Mouse (Mus musculus): ENCODE data around the gene Arsg. TPM values are rescaled to one million over a fixed set of nuclear protein-coding genes. Genes with fewer than 3 reads are reported as not detected.

Gene Arsg
- polyA plus RNA-seq, 1 experiment from 2014 or later = 1.9 TPM

DNA sequence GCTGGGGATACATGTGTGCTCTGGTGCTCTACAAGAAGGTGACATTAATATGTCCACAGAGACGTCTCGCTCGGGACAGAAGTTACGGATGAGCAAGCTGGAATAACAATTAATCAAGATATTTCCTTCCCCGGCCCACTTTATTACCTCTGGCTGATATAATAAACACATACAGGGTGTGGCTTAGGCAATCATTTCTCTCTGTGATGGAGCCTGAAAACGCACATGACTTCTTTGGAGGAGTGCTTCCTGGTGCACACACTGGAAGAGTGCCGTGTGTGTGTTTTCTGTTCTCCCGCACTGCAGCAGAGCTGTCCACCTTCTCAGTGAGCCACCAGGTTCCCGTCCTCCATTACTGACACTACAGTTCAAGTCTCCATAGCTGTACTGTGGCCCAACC lies 24.8 kb downstream of the Arsg start:
- Histone ChIP-seq H3K4me1 (ENCODE audit: control insufficient read depth, insufficient read depth, low read length) (no peaks in the 10 kb centered on the region), H3K9ac (replicated peaks; ENCODE audit: low read length) (no peak overlapping the region), H3K36me3 (replicated peaks; ENCODE audit: control insufficient read depth, insufficient read depth, low read depth, low read length) (no peaks in the 10 kb centered on the region), H3K27me3 (ENCODE audit: control insufficient read depth, insufficient read depth, low read length) (no peaks in the 10 kb centered on the region), H3K4me2 (ENCODE audit: low read depth, low read length) (no peak overlapping the region), H3K9me3 (replicated peaks; ENCODE audit: control insufficient read depth, low read length) (no peaks in the 10 kb centered on the region), H3K4me3 (ENCODE audit: low read depth, low read length) (no peak overlapping the region), H3K27ac (replicated peaks; ENCODE audit: low read depth, low read length) (no peak overlapping the region)
- no peak for ATAC-seq (replicated peaks; ENCODE audit: insufficient number of reproducible peaks, low FRiP score, low TSS enrichment, low read depth)
- no peak for DNase-seq (ENCODE audit: low spot score)
- WGBS = 81% methylated on average over 9 of the region's 9 CpGs

DNA sequence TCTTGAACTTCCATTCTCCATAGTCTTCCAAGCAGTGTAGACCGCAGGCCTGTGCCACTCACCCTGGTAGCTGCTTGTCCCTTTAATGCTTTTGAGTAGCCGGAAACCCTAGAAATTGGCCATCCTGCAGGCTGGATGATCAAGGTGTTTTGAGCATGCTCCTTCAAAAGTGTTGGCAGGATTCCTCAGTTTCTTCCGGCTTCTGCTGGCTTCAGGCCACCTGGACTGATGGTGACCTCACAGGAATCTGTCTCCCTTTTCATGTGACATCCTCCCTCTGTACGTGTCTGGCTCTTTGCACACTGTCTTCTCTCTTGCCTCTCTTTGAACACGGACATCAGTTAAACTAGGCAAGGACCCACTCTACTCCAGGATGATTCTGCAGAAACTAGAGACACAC lies 27.0 kb downstream of the Arsg start:
- DNase-seq (ENCODE audit: low spot score) (no peak), ATAC-seq (replicated peaks; ENCODE audit: insufficient number of reproducible peaks, low FRiP score, low TSS enrichment, low read depth) (no peak)
- H3K9me3 ChIP-seq (replicated peaks; ENCODE audit: control insufficient read depth, low read length) = no peaks in the 10 kb centered on the region
- no peak overlapping the region for H3K4me3 ChIP-seq (ENCODE audit: low read depth, low read length)
- H3K27me3 ChIP-seq (ENCODE audit: control insufficient read depth, insufficient read depth, low read length) = no peaks in the 10 kb centered on the region
- no peak overlapping the region for H3K9ac ChIP-seq (replicated peaks; ENCODE audit: low read length)
- no peak overlapping the region for H3K4me2 ChIP-seq (ENCODE audit: low read depth, low read length)
- H3K27ac ChIP-seq (replicated peaks; ENCODE audit: low read depth, low read length) = no peak overlapping the region
- no peaks in the 10 kb centered on the region for H3K36me3 ChIP-seq (replicated peaks; ENCODE audit: control insufficient read depth, insufficient read depth, low read depth, low read length)
- H3K4me1 ChIP-seq (ENCODE audit: control insufficient read depth, insufficient read depth, low read length) = no peaks in the 10 kb centered on the region
- 91% methylated on average over 5 of the region's 5 CpGs for WGBS

DNA sequence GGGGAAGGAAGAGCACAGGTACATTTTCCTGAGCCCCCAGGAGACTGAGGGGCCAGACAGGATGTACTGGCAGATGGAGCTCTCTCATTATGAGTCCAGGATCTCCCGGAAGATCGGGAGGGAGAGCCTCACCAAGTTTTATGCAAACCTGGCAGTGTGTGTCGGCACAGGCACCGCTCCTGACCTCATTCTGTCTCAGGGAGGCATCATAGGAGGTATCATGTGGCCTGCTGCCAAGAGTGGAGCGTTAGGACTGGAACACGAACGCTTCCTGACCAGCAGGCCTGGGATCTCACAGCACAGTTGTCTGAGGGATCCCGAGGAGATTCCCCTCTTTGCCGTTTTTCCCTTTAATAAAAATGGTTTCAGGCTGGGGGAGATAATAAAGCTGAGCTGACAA lies 31.8 kb downstream of the Arsg start:
- Histone ChIP-seq H3K27me3 (ENCODE audit: control insufficient read depth, insufficient read depth, low read length) (no peaks in the 10 kb centered on the region), H3K4me2 (ENCODE audit: low read depth, low read length) (no peak overlapping the region), H3K4me3 (ENCODE audit: low read depth, low read length) (no peak overlapping the region), H3K9me3 (replicated peaks; ENCODE audit: control insufficient read depth, low read length) (no peaks in the 10 kb centered on the region), H3K27ac (replicated peaks; ENCODE audit: low read depth, low read length) (no peak overlapping the region), H3K4me1 (ENCODE audit: control insufficient read depth, insufficient read depth, low read length) (no peaks in the 10 kb centered on the region), H3K36me3 (replicated peaks; ENCODE audit: control insufficient read depth, insufficient read depth, low read depth, low read length) (no peaks in the 10 kb centered on the region), H3K9ac (replicated peaks; ENCODE audit: low read length) (no peak overlapping the region)
- 77% methylated on average over 9 of the region's 9 CpGs for WGBS
- DNase-seq (ENCODE audit: low spot score) = no peak
- ATAC-seq (replicated peaks; ENCODE audit: insufficient number of reproducible peaks, low FRiP score, low TSS enrichment, low read depth) = no peak

DNA sequence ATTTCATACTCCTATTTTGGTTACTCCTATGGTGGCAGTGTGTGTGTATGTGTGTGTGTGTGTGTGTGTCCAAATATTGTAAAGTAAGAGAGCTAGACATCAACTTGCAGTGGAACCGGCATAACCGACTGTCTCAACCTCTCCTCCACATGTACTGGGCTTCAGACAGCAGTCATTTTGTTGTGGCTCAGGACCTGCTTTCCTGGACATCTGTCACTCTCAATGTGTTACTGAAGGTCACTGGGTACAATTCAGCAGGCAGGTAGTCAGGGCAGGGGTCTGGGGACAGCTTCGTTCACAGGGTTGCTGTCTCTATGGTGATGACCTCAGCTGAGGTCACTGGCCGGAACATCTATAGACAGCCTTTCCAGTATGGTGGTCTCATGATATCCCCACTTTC lies 32.6 kb downstream of the Arsg start:
- H3K27me3 ChIP-seq (ENCODE audit: control insufficient read depth, insufficient read depth, low read length) = no peaks in the 10 kb centered on the region
- 85% methylated on average over 4 of the region's 4 CpGs for WGBS
- DNase-seq (ENCODE audit: low spot score) (no peak), ATAC-seq (replicated peaks; ENCODE audit: insufficient number of reproducible peaks, low FRiP score, low TSS enrichment, low read depth) (no peak)
- H3K27ac ChIP-seq (replicated peaks; ENCODE audit: low read depth, low read length) = no peak overlapping the region
- no peak overlapping the region for H3K4me2 ChIP-seq (ENCODE audit: low read depth, low read length)
- H3K36me3 ChIP-seq (replicated peaks; ENCODE audit: control insufficient read depth, insufficient read depth, low read depth, low read length) = no peaks in the 10 kb centered on the region
- H3K4me3 ChIP-seq (ENCODE audit: low read depth, low read length) = no peak overlapping the region
- no peaks in the 10 kb centered on the region for H3K9me3 ChIP-seq (replicated peaks; ENCODE audit: control insufficient read depth, low read length)
- H3K9ac ChIP-seq (replicated peaks; ENCODE audit: low read length) = no peak overlapping the region
- no peaks in the 10 kb centered on the region for H3K4me1 ChIP-seq (ENCODE audit: control insufficient read depth, insufficient read depth, low read length)

DNA sequence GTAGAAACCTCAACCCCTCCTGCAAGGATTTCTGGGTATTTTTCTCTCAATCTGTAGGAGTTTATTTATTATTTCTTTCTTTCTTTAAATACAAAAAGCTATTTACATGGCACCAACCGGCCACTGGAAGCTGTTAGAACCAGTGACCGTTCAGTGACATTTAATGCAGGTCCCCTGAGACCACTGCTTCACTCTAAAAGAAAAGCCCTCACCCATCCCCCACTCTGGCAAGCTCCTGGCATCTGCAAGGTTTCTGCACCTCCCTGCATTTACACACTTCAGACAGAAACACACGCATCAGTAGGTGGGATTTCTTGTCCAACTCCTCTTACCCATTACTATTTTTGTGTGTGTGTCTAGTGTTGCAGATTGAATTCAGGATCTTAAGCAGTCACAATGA lies 33.9 kb downstream of the Arsg start:
- Histone ChIP-seq H3K9ac (replicated peaks; ENCODE audit: low read length) (no peak overlapping the region), H3K4me2 (ENCODE audit: low read depth, low read length) (no peak overlapping the region), H3K27me3 (ENCODE audit: control insufficient read depth, insufficient read depth, low read length) (no peaks in the 10 kb centered on the region), H3K4me1 (ENCODE audit: control insufficient read depth, insufficient read depth, low read length) (no peaks in the 10 kb centered on the region), H3K4me3 (ENCODE audit: low read depth, low read length) (no peak overlapping the region), H3K27ac (replicated peaks; ENCODE audit: low read depth, low read length) (no peak overlapping the region), H3K9me3 (replicated peaks; ENCODE audit: control insufficient read depth, low read length) (no peaks in the 10 kb centered on the region), H3K36me3 (replicated peaks; ENCODE audit: control insufficient read depth, insufficient read depth, low read depth, low read length) (no peaks in the 10 kb centered on the region)
- DNase-seq (ENCODE audit: low spot score) (no peak), ATAC-seq (replicated peaks; ENCODE audit: insufficient number of reproducible peaks, low FRiP score, low TSS enrichment, low read depth) (no peak)
- 52% methylated on average over 3 of the region's 3 CpGs for WGBS

DNA sequence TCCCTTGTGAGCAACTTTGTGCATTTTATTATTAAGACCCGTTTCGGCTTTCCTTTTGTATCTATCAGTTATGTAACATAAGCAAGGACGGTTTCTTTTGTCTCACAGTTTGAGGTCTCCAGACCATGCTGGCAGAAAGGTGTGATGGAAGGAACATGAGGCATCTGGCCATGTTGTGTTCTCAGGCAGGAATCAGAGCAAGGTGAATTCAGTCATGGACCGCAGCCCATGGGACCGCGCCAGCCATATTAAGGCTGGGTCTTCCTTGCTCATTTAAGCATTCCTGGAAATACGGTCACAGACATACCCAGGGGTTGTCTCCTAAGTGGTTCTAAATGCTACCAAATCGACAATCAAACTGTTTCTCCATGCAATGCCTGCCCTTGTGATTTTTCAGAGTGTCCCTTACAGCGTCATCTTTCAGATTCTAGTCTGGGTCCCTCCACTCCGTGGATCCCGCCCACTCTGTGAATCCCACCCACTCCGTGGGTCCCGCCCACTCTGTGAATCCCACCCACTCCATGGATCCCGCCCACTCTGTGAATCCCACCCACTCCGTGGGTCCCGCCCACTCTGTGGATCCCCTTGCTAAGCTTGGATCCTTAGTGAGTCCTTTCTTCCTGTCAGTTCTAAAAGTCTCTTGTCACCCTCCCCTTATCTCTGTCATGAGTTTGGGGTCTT lies 40.0 kb downstream of the Arsg start:
- H3K27ac ChIP-seq (replicated peaks; ENCODE audit: low read depth, low read length) = no peak overlapping the region
- DNase-seq (ENCODE audit: low spot score) (no peak), ATAC-seq (replicated peaks; ENCODE audit: insufficient number of reproducible peaks, low FRiP score, low TSS enrichment, low read depth) (no peak)
- H3K36me3 ChIP-seq (replicated peaks; ENCODE audit: control insufficient read depth, insufficient read depth, low read depth, low read length) = no peaks in the 10 kb centered on the region
- no peak overlapping the region for H3K9ac ChIP-seq (replicated peaks; ENCODE audit: low read length)
- H3K27me3 ChIP-seq (ENCODE audit: control insufficient read depth, insufficient read depth, low read length) = no peaks in the 10 kb centered on the region
- H3K9me3 ChIP-seq (replicated peaks; ENCODE audit: control insufficient read depth, low read length) = no peaks in the 10 kb centered on the region
- no peak overlapping the region for H3K4me3 ChIP-seq (ENCODE audit: low read depth, low read length)
- H3K4me1 ChIP-seq (ENCODE audit: control insufficient read depth, insufficient read depth, low read length) = no peaks in the 10 kb centered on the region
- 83% methylated on average over 16 of the region's 16 CpGs for WGBS
- no peak overlapping the region for H3K4me2 ChIP-seq (ENCODE audit: low read depth, low read length)

DNA sequence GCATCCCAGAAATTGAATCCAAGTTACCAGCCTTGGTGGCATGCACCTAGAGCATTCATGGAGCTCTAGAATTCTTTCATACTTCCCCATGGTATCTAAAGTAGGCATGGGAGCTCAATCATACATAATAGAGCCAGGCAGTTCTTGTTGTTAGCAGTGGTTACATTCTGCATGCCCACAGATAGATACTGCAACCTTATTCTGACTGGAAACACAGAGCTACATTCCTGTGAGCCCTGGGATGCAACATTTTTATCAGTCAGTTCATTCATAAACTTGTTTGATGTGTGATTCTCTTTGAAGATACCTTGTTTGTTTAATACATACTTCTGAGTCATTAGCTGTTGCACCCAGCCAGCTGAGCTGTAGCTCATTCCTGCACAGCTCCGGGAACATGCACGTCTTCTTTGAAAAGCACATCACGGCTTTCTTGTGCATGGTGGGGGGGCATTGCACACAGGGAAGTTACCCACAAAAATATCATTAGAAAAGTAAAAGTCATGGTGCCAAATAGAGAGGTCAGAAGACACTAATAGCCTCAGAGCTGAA lies 41.0 kb downstream of the Arsg start:
- no peaks in the 10 kb centered on the region for H3K4me1 ChIP-seq (ENCODE audit: control insufficient read depth, insufficient read depth, low read length)
- ATAC-seq (replicated peaks; ENCODE audit: insufficient number of reproducible peaks, low FRiP score, low TSS enrichment, low read depth) = no peak
- no peak overlapping the region for H3K4me3 ChIP-seq (ENCODE audit: low read depth, low read length)
- H3K36me3 ChIP-seq (replicated peaks; ENCODE audit: control insufficient read depth, insufficient read depth, low read depth, low read length) = no peaks in the 10 kb centered on the region
- H3K27ac ChIP-seq (replicated peaks; ENCODE audit: low read depth, low read length) = no peak overlapping the region
- no peak for DNase-seq (ENCODE audit: low spot score)
- H3K4me2 ChIP-seq (ENCODE audit: low read depth, low read length) = no peak overlapping the region
- no peak overlapping the region for H3K9ac ChIP-seq (replicated peaks; ENCODE audit: low read length)
- 82% methylated on average over 3 of the region's 3 CpGs for WGBS
- no peaks in the 10 kb centered on the region for H3K27me3 ChIP-seq (ENCODE audit: control insufficient read depth, insufficient read depth, low read length)
- H3K9me3 ChIP-seq (replicated peaks; ENCODE audit: control insufficient read depth, low read length) = no peaks in the 10 kb centered on the region

DNA sequence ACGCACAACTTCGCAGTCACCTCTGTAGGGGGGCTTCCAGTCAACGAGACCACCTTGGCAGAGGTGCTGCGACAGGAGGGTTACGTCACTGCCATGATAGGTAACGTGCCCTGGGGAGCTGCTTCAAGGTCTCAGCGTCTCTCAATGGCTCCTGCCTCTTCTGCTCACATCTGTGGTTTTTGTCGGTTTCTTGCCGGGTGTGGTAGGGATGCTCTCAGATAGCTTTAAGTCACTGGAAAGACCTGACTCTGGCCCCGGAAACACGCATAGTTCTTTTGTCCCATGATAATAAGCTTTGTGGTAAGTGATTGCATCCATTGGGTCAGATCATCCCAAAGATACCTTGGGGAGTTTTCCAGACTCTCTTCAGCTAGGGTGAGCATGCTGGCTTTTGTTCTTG lies 44.2 kb downstream of the Arsg start:
- Histone ChIP-seq H3K27ac (replicated peaks; ENCODE audit: low read depth, low read length) (no peak overlapping the region), H3K9ac (replicated peaks; ENCODE audit: low read length) (no peak overlapping the region), H3K36me3 (replicated peaks; ENCODE audit: control insufficient read depth, insufficient read depth, low read depth, low read length) (no peaks in the 10 kb centered on the region), H3K27me3 (ENCODE audit: control insufficient read depth, insufficient read depth, low read length) (no peaks in the 10 kb centered on the region), H3K4me3 (ENCODE audit: low read depth, low read length) (no peak overlapping the region), H3K4me1 (ENCODE audit: control insufficient read depth, insufficient read depth, low read length) (no peaks in the 10 kb centered on the region), H3K9me3 (replicated peaks; ENCODE audit: control insufficient read depth, low read length) (no peaks in the 10 kb centered on the region), H3K4me2 (ENCODE audit: low read depth, low read length) (no peak overlapping the region)
- no peak for DNase-seq (ENCODE audit: low spot score)
- no peak for ATAC-seq (replicated peaks; ENCODE audit: insufficient number of reproducible peaks, low FRiP score, low TSS enrichment, low read depth)
- WGBS = 87% methylated on average over 11 of the region's 11 CpGs
